Mouse (Mus musculus) cortical plate, adult 2 months (tissue): ENCODE data around the gene Ddo.

Source experiments
- CTCF ChIP-seq: fragments of 200-500 bp; IDR thresholded peaks from 2 replicates; pipeline ENCODE4 v1.5.1; 2011; ENCODE audit warnings: mild to moderate bottlenecking, control low read depth, low read length; ENCODE audit not compliant: insufficient read depth; ENCODE audit errors: extremely low read depth
- POLR2A ChIP-seq: fragments of 200-500 bp; IDR thresholded peaks from 2 replicates; pipeline ENCODE4 v1.6.1; 2011; ENCODE audit warnings: mild to moderate bottlenecking, low read length, control low read depth; ENCODE audit not compliant: insufficient read depth; ENCODE audit errors: extremely low read depth

- TF ChIP-seq POLR2A (no peak), CTCF (no peak)
These were observed 8.5 kb downstream of the Ddo start for GRCm38 (mm10) chr10:40638276-40638675.
